In the genomic region with DNA sequence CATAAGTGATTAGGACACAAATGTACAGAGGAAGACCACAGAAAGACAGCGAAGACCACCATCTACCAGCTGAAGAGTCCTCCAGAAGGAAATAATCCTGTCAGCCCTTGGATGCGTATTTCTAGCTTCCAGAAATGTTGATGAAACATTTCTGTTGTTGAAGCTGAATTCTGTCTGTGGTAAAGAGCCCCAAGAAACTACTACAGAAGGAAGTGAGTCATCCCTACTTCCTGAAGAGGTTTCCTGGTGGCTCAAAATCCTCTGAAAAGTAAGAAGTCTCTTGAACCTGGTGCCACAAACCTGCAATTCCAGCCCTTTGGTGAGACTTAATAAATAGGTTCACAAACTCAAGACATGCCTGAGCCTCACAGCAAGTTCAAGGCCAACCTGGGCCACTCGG, we compare ENCODE assay signal across 19 mouse cellular contexts. TPM values are rescaled to one million over a fixed set of nuclear protein-coding genes. Genes with fewer than 3 reads are reported as not detected.
"Had no signal": no experiment of that assay in that cellular context is flagged by ENCODE, and none has a peak within 500 bp of the region (broad histone marks: within the 10 kb centered on the region; RNA-seq: fewer than 3 reads in every experiment).

No protein-coding gene starts in this region.

- H3K4me3 ChIP-seq: kidney, embryonic 15.5 days; limb, embryonic 12.5 days; limb, embryonic 15.5 days; lung, embryonic 15.5 days had no signal

- H3K9me3 ChIP-seq: kidney, embryonic 15.5 days; limb, embryonic 12.5 days; limb, embryonic 15.5 days; lung, embryonic 15.5 days had no signal

- DNase-seq: kidney, adult 8-10 months; kidney, postnatal 14 days; kidney, postnatal 4 days; left cerebral cortex, postnatal 4 days; liver, postnatal 0 days; lung, postnatal 10 days; lung, postnatal 36 days; midbrain, embryonic 14.5 days; thymus, adult 2 months; thymus, postnatal 14 days; thymus, postnatal 4 days had no signal

- H3K27me3 ChIP-seq: kidney, embryonic 15.5 days; limb, embryonic 12.5 days; limb, embryonic 15.5 days; lung, embryonic 15.5 days had no signal

- ATAC-seq: liver, postnatal 0 days had no signal

- H3K27ac ChIP-seq: kidney, embryonic 15.5 days; limb, embryonic 12.5 days; limb, embryonic 15.5 days; liver, embryonic 14.5 days; lung, embryonic 15.5 days; stomach, postnatal 0 days had no signal

- H3K36me3 ChIP-seq: kidney, embryonic 15.5 days; lung, embryonic 15.5 days had no signal

- H3K4me1 ChIP-seq: kidney, embryonic 15.5 days; limb, embryonic 15.5 days; lung, embryonic 15.5 days had no signal

RNA-seq across cellular contexts. Expression of a gene that starts 56.8 kb away (rescaled TPM):
- total RNA-seq: megakaryocyte-erythroid progenitor cell, adult 5-6 weeks had no signal
- polyA plus RNA-seq: liver, postnatal 0 days; small intestine, adult 2 months had no signal
